Mouse (Mus musculus): Measurements from ENCODE around the gene Pmm1. TPM values are rescaled to one million over a fixed set of nuclear protein-coding genes. Genes with fewer than 3 reads are reported as not detected.

The Pmm1 gene
- 73.8 and 74.0 TPM in 2 replicates for polyA plus RNA-seq (2012; rRNA removed)

GRCm38 (mm10) chr15:81960171-81961077 is at the start of gene Pmm1:
TSS of gene Pmm1 (minus strand) at chr15:81960930.

DNA sequence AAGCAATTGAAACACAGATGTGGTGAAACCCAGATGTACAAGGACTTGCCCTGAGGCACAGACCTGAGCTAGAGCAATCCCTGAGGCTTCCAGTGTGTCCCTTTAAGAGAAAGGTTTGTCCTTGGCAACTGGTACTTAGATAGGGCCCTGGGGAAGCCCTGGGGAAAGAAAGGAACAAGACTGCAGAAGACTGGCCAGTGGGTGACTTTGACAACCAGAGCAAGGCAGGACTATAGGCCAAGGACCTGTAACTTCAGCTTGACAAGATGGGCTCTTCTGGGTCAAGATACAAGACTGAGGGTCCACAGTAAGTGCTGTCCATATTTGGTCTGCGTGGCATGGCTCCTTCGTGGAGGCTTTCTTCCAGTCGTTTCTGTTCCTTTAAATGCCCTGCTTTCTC is 26.9 kb upstream of the Pmm1 start, which contains the start of gene Xrcc6:
TSS of gene Xrcc6 (plus strand) at position 190 of the 400 bp plus-strand sequence.

GRCm38 (mm10) chr15:81980321-81980720 is 19.6 kb upstream of the Pmm1 start, which contains the start of gene 1700029P11Rik:
TSS of gene 1700029P11Rik (plus strand) at chr15:81980540.

DNA sequence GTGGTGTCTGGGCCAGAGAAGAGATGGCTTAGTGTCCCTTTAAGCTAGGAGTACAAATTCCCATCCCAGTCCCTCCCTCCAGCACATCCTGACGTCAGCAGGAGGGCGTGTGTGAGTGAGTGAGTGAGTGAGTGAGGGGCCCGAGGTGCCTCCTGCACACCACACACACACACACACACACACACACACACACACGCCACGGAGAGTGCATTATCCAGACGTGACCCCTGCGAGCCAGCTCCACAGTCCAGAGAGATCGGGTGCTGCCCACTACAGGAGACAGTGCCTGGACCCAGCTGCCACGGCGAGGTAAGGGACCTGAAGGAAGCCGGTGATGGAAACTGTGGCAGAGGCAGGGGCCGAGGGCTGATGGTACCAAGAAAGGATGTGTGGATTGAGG is 24.1 kb downstream of the Pmm1 start, which contains the start of gene Csdc2:
TSS of gene Csdc2 (plus strand) at position 81 of the 400 bp plus-strand sequence.

DNA sequence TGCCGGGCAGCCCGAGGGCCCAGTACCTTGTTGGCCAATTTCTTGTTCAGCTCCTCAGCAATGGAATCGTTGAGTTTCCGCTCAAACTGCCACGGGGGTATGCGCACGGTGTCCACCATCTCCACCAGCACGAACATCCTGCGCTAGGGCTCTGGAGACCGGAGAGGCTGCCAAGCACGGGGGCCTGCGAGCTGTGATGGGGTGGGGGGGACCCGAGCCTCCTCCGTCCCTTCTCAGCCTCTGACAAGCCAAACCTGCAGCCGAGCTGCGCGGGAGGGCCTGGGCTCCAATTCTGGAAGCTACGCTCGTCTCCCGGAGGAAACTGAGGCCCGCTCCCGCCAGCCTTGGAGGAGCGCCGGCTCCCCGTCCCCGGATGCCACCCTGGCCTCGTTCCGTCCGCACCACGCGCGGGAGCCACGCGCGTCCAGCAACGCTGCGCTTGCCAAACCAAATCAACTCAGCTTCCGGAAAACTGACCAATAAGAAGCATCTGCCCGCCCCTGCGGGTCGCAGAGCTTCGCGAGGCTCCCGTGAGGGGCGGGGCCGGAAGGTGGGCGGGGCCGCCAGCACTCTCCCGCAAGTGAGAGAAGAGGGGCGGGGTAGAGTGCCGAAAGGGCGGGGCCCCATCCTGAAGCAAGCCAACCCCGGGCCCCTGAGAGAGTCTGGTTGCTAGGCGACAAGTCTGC is 34.8 kb downstream of the Pmm1 start, which contains the start of gene Polr3h:
TSS of gene Polr3h (minus strand) at position 481 of the 686 bp plus-strand sequence.

Other genes with a start within 250 kb of the Pmm1 start
- 82.5 and 86.3 TPM in 2 replicates for gene Zc3h7b, start 215.9 kb downstream of the Pmm1 start, polyA plus RNA-seq (2012; rRNA removed)
- 99.4 and 102 TPM in 2 replicates for gene Rangap1, start 215.4 kb downstream of the Pmm1 start, polyA plus RNA-seq (2012; rRNA removed)
- gene Tef, start 158.5 kb downstream of the Pmm1 start, polyA plus RNA-seq (2012; rRNA removed), result 41.3 and 42.5 TPM in 2 replicates
- gene Tob2, start 102.1 kb downstream of the Pmm1 start, polyA plus RNA-seq (2012; rRNA removed), result 17.4 and 19.0 TPM in 2 replicates
- gene Phf5a, start 89.0 kb downstream of the Pmm1 start, polyA plus RNA-seq (2012; rRNA removed), result 99.7 and 103 TPM in 2 replicates
- 218 and 231 TPM in 2 replicates for gene Aco2, start 88.6 kb downstream of the Pmm1 start, polyA plus RNA-seq (2012; rRNA removed)
- gene Polr3h, start 34.7 kb downstream of the Pmm1 start, polyA plus RNA-seq (2012; rRNA removed), result 29.5 and 34.5 TPM in 2 replicates
- gene Csdc2, start 24.2 kb downstream of the Pmm1 start, polyA plus RNA-seq (2012; rRNA removed), result 75.6 and 84.5 TPM in 2 replicates
- gene 1700029P11Rik, start 19.6 kb upstream of the Pmm1 start, polyA plus RNA-seq (2012; rRNA removed), result not detected in 2 replicates
- gene Xrcc6, start 26.9 kb upstream of the Pmm1 start, polyA plus RNA-seq (2012; rRNA removed), result 36.0 and 37.2 TPM in 2 replicates
- gene Desi1, start 72.9 kb upstream of the Pmm1 start, polyA plus RNA-seq (2012; rRNA removed), result 39.9 and 41.8 TPM in 2 replicates
- 130 and 143 TPM in 2 replicates for gene Snu13, start 86.7 kb upstream of the Pmm1 start, polyA plus RNA-seq (2012; rRNA removed)
- not detected in 2 replicates for gene 4930407I10Rik, start 98.2 kb upstream of the Pmm1 start, polyA plus RNA-seq (2012; rRNA removed)
- 0.07 and 0.08 TPM in 2 replicates for gene Mei1, start 109.1 kb upstream of the Pmm1 start, polyA plus RNA-seq (2012; rRNA removed)
- 21.0 and 22.7 TPM in 2 replicates for gene Ccdc134, start 167.0 kb upstream of the Pmm1 start, polyA plus RNA-seq (2012; rRNA removed)
- 145 and 151 TPM in 2 replicates for gene Srebf2, start 186.3 kb upstream of the Pmm1 start, polyA plus RNA-seq (2012; rRNA removed)